Mouse (Mus musculus) embryonic facial prominence, embryonic 14.5 days (tissue): ENCODE results near the gene Dner. TPM values are rescaled to one million over a fixed set of nuclear protein-coding genes. Genes with fewer than 3 reads are reported as not detected.

Source experiments
- ATAC-seq: fragments of 200-750 bp; cut with Nextera tagmentation; 2 replicates; pipeline ENCODE4 v1.8.0; 2017; ENCODE audit warnings: low read depth, moderate number of reproducible peaks, moderate TSS enrichment
- DNase-seq: peaks from one replicate; pipeline ENCODE4 v3.0.0-alpha.2; 2015; ENCODE audit warnings: low spot score
- H3K27ac ChIP-seq: fragments of 300-500 bp; sonication (generic); replicated peaks from 2 replicates; pipeline ENCODE4 v1.5.1; 2014; ENCODE audit warnings: low read depth, mild to moderate bottlenecking, low read length, moderate library complexity
- H3K27me3 ChIP-seq: fragments of 300-500 bp; sonication (generic); replicated peaks from 2 replicates; pipeline ENCODE4 v1.6.1; 2014; ENCODE audit warnings: low read length; ENCODE audit not compliant: control insufficient read depth, insufficient read depth
- H3K36me3 ChIP-seq: fragments of 300-500 bp; sonication (generic); 2 replicates; pipeline ENCODE4 v1.6.1; 2014; ENCODE audit warnings: low read length, mixed read lengths; ENCODE audit not compliant: control insufficient read depth, insufficient read depth
- H3K4me1 ChIP-seq: fragments of 300-500 bp; sonication (generic); 2 replicates; pipeline ENCODE4 v1.6.1; 2014; ENCODE audit warnings: antibody characterized with exemption, low read length; ENCODE audit not compliant: control insufficient read depth, insufficient read depth
- H3K4me2 ChIP-seq: fragments of 300-500 bp; sonication (generic); 2 replicates; pipeline ENCODE4 v1.6.1; 2014; ENCODE audit warnings: low read depth, mild to moderate bottlenecking, low read length, moderate library complexity, mixed read lengths
- H3K4me3 ChIP-seq: fragments of 300-500 bp; sonication (generic); 2 replicates; pipeline ENCODE4 v1.5.1; 2014; ENCODE audit warnings: low read depth, mild to moderate bottlenecking, low read length
- H3K9ac ChIP-seq: fragments of 300-500 bp; sonication (generic); 2 replicates; pipeline ENCODE4 v1.6.1; 2014; ENCODE audit warnings: low read depth, mild to moderate bottlenecking, low read length, moderate library complexity, mixed read lengths
- H3K9me3 ChIP-seq: fragments of 300-500 bp; sonication (generic); 2 replicates; pipeline ENCODE4 v1.6.1; 2016; ENCODE audit warnings: low read length; ENCODE audit not compliant: control insufficient read depth
- WGBS: fragments of 180-500 bp; shearing (Covaris S2); extraction: QIAGEN DNeasy Blood & Tissue Kit; methylation state at CpG from one replicate; pipeline ENCODE4 v1.1.7; 2014; 5-methylcytosine and 5-hydroxymethylcytosine counted together
- polyA plus RNA-seq: library from polyadenylated mRNA; unstranded; fragments of >200 nt; fragmentation: Nextera tagmentation; extraction: Ambion mirVana; gene quantifications from 2 replicates; pipeline ENCODE4 v1.2.1, GENCODE M21; 2014

Gene Dner
- polyA plus RNA-seq, 1 experiment from 2014 or later = 13.3 TPM

GRCm38 (mm10) chr1:84664377-84665118 is 31.5 kb downstream of the Dner start:
- ATAC-seq (no peak), DNase-seq (no peak)
- Histone ChIP-seq H3K4me2 (no peak overlapping the region), H3K9me3 (no peaks in the 10 kb centered on the region), H3K27me3 (no peaks in the 10 kb centered on the region), H3K36me3 (no peaks in the 10 kb centered on the region), H3K27ac (no peak overlapping the region), H3K9ac (no peak overlapping the region), H3K4me3 (no peak overlapping the region), H3K4me1 (no peaks in the 10 kb centered on the region)
- 48% methylated on average over 4 of the region's 4 CpGs for WGBS

- Histone ChIP-seq H3K4me2 (no peak overlapping the region), H3K27ac (no peak overlapping the region), H3K4me1 (no peaks in the 10 kb centered on the region), H3K9me3 (no peaks in the 10 kb centered on the region), H3K36me3 (no peaks in the 10 kb centered on the region), H3K9ac (no peak overlapping the region), H3K4me3 (no peak overlapping the region), H3K27me3 (no peaks in the 10 kb centered on the region)
- WGBS = 86% methylated on average over 2 of the region's 2 CpGs
- no peak for DNase-seq
- no peak for ATAC-seq
Measured at GRCm38 (mm10) chr1:84646781-84647180, 49.2 kb downstream of the Dner start.

GRCm38 (mm10) chr1:84640463-84640862 is 55.6 kb downstream of the Dner start:
- Histone ChIP-seq H3K9me3 (no peaks in the 10 kb centered on the region), H3K36me3 (no peaks in the 10 kb centered on the region), H3K4me2 (no peak overlapping the region), H3K27ac (no peak overlapping the region), H3K4me3 (no peak overlapping the region), H3K9ac (no peak overlapping the region), H3K4me1 (no peaks in the 10 kb centered on the region), H3K27me3 (no peaks in the 10 kb centered on the region)
- ATAC-seq = no peak
- 70% methylated on average over 4 of the region's 4 CpGs for WGBS
- DNase-seq = no peak

- DNase-seq = no peak
- no peak overlapping the region for H3K4me2 ChIP-seq
- no peak overlapping the region for H3K9ac ChIP-seq
- no peaks in the 10 kb centered on the region for H3K27me3 ChIP-seq
- no peaks in the 10 kb centered on the region for H3K4me1 ChIP-seq
- WGBS = 32% methylated on average over 6 of the region's 6 CpGs
- H3K27ac ChIP-seq = no peak overlapping the region
- H3K4me3 ChIP-seq = no peak overlapping the region
- ATAC-seq = no peak
- H3K36me3 ChIP-seq = no peaks in the 10 kb centered on the region
- H3K9me3 ChIP-seq = no peaks in the 10 kb centered on the region
Measured at GRCm38 (mm10) chr1:84636890-84637289, 59.1 kb downstream of the Dner start.

- no peaks in the 10 kb centered on the region for H3K27me3 ChIP-seq
- no peaks in the 10 kb centered on the region for H3K36me3 ChIP-seq
- H3K4me3 ChIP-seq = no peak overlapping the region
- WGBS = 78% methylated on average over 6 of the region's 6 CpGs
- H3K27ac ChIP-seq = no peak overlapping the region
- ATAC-seq (no peak), DNase-seq (no peak)
- no peak overlapping the region for H3K4me2 ChIP-seq
- H3K9ac ChIP-seq = no peak overlapping the region
- H3K4me1 ChIP-seq = no peaks in the 10 kb centered on the region
- H3K9me3 ChIP-seq = no peaks in the 10 kb centered on the region
Measured at GRCm38 (mm10) chr1:84628244-84628643, 67.8 kb downstream of the Dner start.

- DNase-seq (no peak), ATAC-seq (no peak)
- H3K4me3 ChIP-seq = no peak overlapping the region
- no peak overlapping the region for H3K27ac ChIP-seq
- no peak overlapping the region for H3K4me2 ChIP-seq
- 29% methylated on average over 10 of the region's 12 CpGs for WGBS
- no peaks in the 10 kb centered on the region for H3K4me1 ChIP-seq
- no peaks in the 10 kb centered on the region for H3K9me3 ChIP-seq
- no peaks in the 10 kb centered on the region for H3K36me3 ChIP-seq
- no peaks in the 10 kb centered on the region for H3K27me3 ChIP-seq
- no peak overlapping the region for H3K9ac ChIP-seq
Measured at GRCm38 (mm10) chr1:84622978-84623554, 73.0 kb downstream of the Dner start.

GRCm38 (mm10) chr1:84621308-84621707 is 74.7 kb downstream of the Dner start:
- 78% methylated on average over 3 of the region's 3 CpGs for WGBS
- H3K27ac ChIP-seq = no peak overlapping the region
- no peaks in the 10 kb centered on the region for H3K27me3 ChIP-seq
- ATAC-seq (peak; percentile 68; the same call in 1 of the 2 replicates), DNase-seq (peak; percentile 24)
- no peaks in the 10 kb centered on the region for H3K4me1 ChIP-seq
- no peaks in the 10 kb centered on the region for H3K36me3 ChIP-seq
- H3K9ac ChIP-seq = no peak overlapping the region
- H3K4me3 ChIP-seq = no peak overlapping the region
- no peaks in the 10 kb centered on the region for H3K9me3 ChIP-seq
- H3K4me2 ChIP-seq = no peak overlapping the region

GRCm38 (mm10) chr1:84619131-84619760 is 76.8 kb downstream of the Dner start:
- Histone ChIP-seq H3K4me3 (no peak overlapping the region; the same call in 1 of the 2 replicates), H3K27me3 (no peaks in the 10 kb centered on the region), H3K4me1 (no peaks in the 10 kb centered on the region), H3K27ac (no peak overlapping the region), H3K36me3 (no peaks in the 10 kb centered on the region), H3K4me2 (peak overlapping the region; percentile 19; the same call in 1 of the 2 replicates), H3K9me3 (no peaks in the 10 kb centered on the region), H3K9ac (no peak overlapping the region)
- DNase-seq = no peak
- no peak for ATAC-seq
- WGBS = 37% methylated on average over 16 of the region's 16 CpGs
